Mouse (Mus musculus) activated CD4-positive, CD25-positive, alpha-beta regulatory T cell, adult 4 months (primary cell): ENCODE measurements at regions not wholly inside any gene's neighbourhood (a gene's known extent, or its start where the extent isn't known, plus 50 kb on each side); places are given as distances from the start of the nearest gene placed in this dataset.

Experiments
- ATAC-seq: one replicate; pipeline ENCODE4 v1.8.0; 2017

DNA sequence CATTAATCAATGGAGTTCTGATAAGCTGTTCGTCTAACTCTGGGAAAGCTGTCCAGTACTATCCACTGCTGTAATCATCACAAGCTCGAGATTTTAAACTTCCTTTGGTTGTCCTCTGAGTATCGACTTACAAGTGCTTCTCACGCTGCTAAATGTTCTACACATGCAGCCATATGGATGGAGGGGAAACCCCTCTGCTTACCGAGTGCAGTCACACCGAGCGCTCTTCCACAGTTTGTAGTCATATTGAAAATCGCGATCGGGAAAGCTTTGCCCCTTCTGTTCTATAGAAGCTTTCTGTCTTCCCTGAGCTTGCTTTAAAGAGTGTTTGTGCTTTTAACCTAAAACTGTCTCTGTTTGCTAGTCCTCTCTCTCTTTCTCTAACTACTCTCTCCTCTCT lies 57.8 kb downstream of the Degs1 start:
- ATAC-seq, result peak; percentile 87

DNA sequence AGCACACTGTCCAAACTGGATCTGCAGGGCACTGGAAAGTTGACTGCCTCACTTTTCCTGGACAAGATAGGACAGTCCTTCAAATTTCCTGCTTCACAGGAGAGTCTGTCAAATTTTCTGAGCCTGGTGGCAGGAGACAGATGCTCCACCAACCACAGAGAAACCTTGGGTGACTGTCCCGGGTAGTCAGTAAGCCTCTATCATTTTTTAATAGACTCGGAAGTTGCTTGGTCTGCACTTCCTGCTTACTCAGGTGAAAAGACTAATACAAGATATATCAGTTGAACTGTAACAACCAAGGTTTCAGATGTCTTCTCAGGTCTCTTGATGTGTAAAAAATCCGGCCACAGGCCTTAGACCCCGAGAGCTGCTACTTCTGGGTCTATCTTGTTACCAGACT lies 58.8 kb downstream of the Degs1 start:
- ATAC-seq, result peak; percentile 65
